Mouse (Mus musculus): ENCODE results near the gene Mtf1. TPM values are rescaled to one million over a fixed set of nuclear protein-coding genes. Genes with fewer than 3 reads are reported as not detected.

Gene Mtf1
- polyA plus RNA-seq (2015; fragmentation: Nextera tagmentation; extraction: Ambion mirVana), result 11.7 and 13.2 TPM in 2 replicates

DNA sequence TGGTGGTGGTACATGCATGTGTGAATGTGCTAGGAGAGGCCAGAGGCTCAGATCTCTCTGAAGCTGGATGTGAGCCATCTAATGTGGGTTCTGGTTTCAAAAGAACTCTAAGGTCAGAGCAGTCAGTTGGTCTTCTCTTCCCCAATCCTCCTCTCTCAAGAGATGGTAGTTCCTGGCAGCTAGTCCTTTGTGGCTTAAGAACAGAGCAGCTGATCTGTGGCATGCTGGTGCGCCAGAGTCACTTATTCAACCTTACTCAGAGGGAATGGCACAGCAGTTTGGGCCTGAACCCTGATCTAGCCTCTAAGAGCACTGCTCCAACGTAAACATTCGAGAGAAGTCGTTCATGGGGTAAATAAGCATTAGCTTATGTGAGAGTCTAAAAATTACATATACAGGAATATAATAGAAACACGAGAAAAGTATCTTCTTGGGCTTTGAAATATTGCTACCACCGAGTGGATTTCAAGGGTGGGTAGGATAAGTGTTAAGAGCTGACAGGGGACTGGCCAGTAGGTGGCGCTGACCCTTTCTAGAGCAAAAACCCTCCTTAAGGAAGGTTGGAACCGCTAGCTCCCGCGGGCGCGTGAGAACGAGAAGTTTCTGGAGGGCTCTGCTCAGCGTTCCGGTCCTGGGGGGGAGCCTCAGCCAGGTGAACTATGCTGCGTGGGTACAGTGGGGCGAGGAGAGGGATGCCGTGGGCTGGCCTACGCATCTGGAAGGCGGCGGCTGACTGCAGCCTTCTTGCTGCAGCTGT lies at the start of gene Mtf1:
TSS of gene Mtf1 (plus strand) at position 553 of the 757 bp plus-strand sequence.
- Histone ChIP-seq H3K9ac (peak within 1 kb of the TSS; percentile 89), H3K9me3 (no peaks in the 10 kb centered on the region), H3K4me1 (peaks cover 15% of the 10 kb centered on the region), H3K27me3 (replicated peaks) (no peaks in the 10 kb centered on the region), H3K4me3 (replicated peaks) (peak within 1 kb of the TSS; percentile 96), H3K27ac (peak within 1 kb of the TSS; percentile 99), H3K4me2 (peak within 1 kb of the TSS; percentile 84), H3K36me3 (peaks cover 38% of the 10 kb centered on the region; the same call in 1 of the 2 replicates)
- 3% methylated on average over 21 of the region's 21 CpGs for WGBS
- ATAC-seq (ENCODE audit: insufficient read depth, low FRiP score, low read depth), result peak; percentile 70

DNA sequence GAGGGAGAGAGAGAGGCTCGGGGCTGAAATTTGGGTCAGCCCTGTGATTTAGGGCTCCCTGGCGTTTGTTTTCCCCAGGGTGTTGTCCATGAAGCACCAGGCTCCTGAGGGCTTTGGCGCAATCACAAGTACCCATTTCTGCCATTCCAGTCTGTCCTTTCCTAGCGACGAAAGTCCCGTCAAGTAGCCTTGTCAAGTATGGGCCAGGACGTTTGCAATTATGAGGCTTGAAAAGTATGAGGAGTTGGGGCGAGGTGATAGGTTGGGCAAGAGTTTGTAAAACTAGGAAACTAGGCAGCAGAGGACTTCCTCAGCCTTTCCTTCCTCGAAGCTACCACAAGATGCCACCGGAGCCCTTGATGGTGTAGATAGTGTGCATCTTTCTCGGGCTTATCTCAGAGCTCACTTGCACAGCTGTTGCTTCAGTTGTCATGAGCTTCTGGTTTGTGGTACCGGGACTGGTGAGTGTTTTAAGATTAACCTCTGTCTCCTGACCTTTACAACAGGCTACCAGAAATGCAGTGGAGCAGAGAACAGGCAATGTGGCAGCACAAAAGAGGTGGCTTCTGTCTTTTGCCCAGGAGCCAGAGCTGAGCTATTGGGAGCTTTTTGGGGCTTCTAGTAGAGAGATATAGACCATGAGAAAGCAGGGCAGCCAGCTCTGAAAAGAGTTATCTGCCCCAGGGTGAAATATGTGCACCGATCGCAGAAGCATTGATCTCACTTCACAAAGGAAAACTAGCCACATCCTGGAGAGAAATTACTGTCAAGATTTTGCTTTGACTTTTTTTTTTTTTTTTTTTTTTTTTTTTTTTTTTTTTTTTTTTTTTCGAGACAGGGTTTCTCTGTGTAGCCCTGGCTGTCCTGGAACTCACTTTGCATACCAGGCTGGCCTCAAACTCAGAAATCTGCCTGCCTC lies 49.4 kb upstream of the Mtf1 start:
- WGBS, result 18% methylated on average over 15 of the region's 15 CpGs
- H3K27ac ChIP-seq, result no peak overlapping the region

DNA sequence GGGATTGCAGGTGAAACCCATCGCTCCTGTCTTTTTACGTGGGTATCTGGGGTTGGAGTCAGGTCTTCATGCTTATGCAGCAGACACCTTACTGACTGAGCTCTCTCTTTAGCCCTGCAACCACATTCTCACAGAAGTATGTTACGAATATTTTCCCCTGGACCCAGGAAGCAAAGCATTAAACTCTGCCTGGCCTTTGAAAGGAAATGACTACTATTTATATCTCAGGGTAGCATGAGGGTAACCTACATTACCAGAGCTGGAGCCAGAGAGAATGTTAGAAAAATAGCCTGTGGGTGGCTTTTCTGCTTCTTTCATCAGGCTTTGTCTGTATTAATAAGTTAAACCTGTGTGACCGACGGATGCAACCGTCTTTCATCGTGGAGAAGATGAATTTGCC lies 46.4 kb upstream of the Mtf1 start:
- WGBS, result 28% methylated on average over 7 of the region's 7 CpGs
- Histone ChIP-seq H3K27me3 (replicated peaks) (no peaks in the 10 kb centered on the region), H3K4me2 (no peak overlapping the region), H3K4me1 (peaks cover 18% of the 10 kb centered on the region), H3K9ac (no peak overlapping the region), H3K36me3 (no peaks in the 10 kb centered on the region), H3K9me3 (no peaks in the 10 kb centered on the region), H3K27ac (no peak overlapping the region; the same call in 1 of the 2 replicates), H3K4me3 (replicated peaks) (no peak overlapping the region)
- no peak for ATAC-seq (ENCODE audit: insufficient read depth, low FRiP score, low read depth)

More for the DNA sequence above, 49.4 kb upstream of the Mtf1 start:
- H3K4me2 ChIP-seq, result peak overlapping the region; percentile 94
- peak; percentile 44; the same call in 1 of the 2 replicates for ATAC-seq (ENCODE audit: insufficient read depth, low FRiP score, low read depth)
- no peaks in the 10 kb centered on the region for H3K9me3 ChIP-seq
- no peaks in the 10 kb centered on the region for H3K27me3 ChIP-seq (replicated peaks)
- 0 out of 2 replicates have a peak overlapping the region, but pooled peaks have one; percentile 68 for H3K9ac ChIP-seq
- H3K4me3 ChIP-seq (replicated peaks), result peak overlapping the region; percentile 83
- 0 out of 2 replicates have a peak, but pooled peaks cover 5% of the 10 kb centered on the region for H3K36me3 ChIP-seq
- peaks cover 9% of the 10 kb centered on the region for H3K4me1 ChIP-seq

DNA sequence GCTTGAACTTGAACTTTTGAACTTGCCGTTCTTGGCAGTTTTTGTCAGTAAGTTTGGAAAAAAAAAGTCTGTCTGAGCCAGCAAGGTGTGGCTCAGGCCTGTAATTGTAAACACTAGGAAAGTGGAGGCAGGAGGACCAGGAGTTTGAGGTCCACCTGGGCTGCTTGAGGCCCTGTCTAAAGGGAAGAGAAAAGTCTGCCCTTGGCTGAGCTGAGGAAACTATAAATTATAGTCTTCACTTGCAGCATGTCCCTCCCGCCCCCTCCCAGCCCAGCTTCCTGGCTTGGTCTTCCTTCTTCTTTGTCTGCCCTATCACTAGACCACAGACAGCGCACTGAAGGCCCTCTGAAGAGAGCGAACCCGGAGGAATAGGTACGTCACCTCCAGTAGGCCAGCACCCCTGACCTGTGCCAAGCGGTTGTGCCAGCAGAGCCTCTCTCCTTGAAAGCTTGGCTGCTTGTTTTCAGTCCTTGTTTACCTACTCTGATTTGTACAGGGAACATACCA lies 42.5 kb upstream of the Mtf1 start:
- Histone ChIP-seq H3K27me3 (replicated peaks) (no peaks in the 10 kb centered on the region), H3K4me3 (replicated peaks) (no peak overlapping the region), H3K9me3 (no peaks in the 10 kb centered on the region), H3K4me1 (peaks cover 9% of the 10 kb centered on the region), H3K27ac (peak overlapping the region; percentile 69), H3K4me2 (no peak overlapping the region), H3K9ac (no peak overlapping the region), H3K36me3 (no peaks in the 10 kb centered on the region)
- 32% methylated on average over 7 of the region's 7 CpGs for WGBS
- ATAC-seq (ENCODE audit: insufficient read depth, low FRiP score, low read depth), result peak; percentile 57; the same call in 1 of the 2 replicates

DNA sequence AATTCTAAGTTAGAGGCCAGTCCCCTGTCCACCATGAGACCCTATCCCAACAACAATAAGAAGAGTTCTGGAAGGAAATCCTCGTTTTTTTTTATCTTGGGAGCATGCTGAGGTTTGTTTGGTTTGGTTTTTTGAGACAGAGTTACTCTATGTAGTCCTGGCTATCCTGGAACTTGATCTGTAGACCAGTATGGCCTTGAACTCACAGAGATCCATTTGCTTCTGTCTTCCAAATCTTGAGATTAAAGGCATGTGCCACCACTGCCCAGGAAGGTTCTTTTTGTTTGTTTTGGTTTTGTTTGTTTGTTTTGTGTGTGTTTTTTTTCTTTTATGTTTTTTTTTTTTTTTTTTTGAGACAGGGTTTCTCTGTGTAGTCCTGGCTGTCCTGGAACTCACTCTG lies 40.7 kb upstream of the Mtf1 start:
- H3K4me1 ChIP-seq, result peaks cover 9% of the 10 kb centered on the region; the same call in 1 of the 2 replicates
- H3K9me3 ChIP-seq, result no peaks in the 10 kb centered on the region
- no peak overlapping the region for H3K9ac ChIP-seq
- no peaks in the 10 kb centered on the region for H3K27me3 ChIP-seq (replicated peaks)
- ATAC-seq (ENCODE audit: insufficient read depth, low FRiP score, low read depth), result no peak
- no peaks in the 10 kb centered on the region for H3K36me3 ChIP-seq
- H3K27ac ChIP-seq, result no peak overlapping the region
- H3K4me2 ChIP-seq, result no peak overlapping the region
- whole genome bisulfite sequencing, result 50% methylated on average over 1 of the region's 1 CpGs
- no peak overlapping the region for H3K4me3 ChIP-seq (replicated peaks)

DNA sequence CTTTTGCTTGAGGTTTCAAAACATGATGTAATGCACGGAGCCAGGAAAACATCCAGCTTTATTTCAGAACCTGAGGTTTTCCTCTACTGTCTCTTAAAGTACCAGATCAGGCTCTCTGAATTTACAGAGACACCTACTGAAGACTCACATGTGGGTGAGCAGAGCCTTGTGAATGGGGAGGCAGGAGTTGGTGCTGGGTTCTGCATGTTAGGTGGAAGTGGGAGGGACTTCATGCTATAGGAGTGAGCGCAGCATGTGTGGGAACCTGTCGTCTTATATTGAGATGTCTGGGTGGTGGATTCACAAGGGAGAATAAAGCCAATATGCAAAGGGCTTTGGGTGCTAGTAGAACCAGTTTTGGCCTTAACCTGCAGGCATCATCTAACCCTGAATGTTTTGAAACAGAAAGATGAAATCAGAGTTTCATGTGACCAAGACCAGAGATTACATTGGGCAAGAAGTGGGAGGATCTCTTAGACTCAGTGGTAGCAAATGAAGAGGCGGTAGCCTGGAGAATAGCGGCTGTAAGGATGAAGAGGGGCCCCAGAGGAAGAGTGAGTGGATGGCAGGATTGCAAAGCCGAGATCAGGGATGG lies 38.9 kb upstream of the Mtf1 start:
- Histone ChIP-seq H3K36me3 (no peaks in the 10 kb centered on the region), H3K9ac (no peak overlapping the region), H3K9me3 (no peaks in the 10 kb centered on the region), H3K27ac (no peak overlapping the region), H3K4me1 (peaks cover 12% of the 10 kb centered on the region), H3K27me3 (replicated peaks) (no peaks in the 10 kb centered on the region), H3K4me3 (replicated peaks) (no peak overlapping the region), H3K4me2 (no peak overlapping the region)
- no peak for ATAC-seq (ENCODE audit: insufficient read depth, low FRiP score, low read depth)
- 80% methylated on average over 6 of the region's 6 CpGs for WGBS

DNA sequence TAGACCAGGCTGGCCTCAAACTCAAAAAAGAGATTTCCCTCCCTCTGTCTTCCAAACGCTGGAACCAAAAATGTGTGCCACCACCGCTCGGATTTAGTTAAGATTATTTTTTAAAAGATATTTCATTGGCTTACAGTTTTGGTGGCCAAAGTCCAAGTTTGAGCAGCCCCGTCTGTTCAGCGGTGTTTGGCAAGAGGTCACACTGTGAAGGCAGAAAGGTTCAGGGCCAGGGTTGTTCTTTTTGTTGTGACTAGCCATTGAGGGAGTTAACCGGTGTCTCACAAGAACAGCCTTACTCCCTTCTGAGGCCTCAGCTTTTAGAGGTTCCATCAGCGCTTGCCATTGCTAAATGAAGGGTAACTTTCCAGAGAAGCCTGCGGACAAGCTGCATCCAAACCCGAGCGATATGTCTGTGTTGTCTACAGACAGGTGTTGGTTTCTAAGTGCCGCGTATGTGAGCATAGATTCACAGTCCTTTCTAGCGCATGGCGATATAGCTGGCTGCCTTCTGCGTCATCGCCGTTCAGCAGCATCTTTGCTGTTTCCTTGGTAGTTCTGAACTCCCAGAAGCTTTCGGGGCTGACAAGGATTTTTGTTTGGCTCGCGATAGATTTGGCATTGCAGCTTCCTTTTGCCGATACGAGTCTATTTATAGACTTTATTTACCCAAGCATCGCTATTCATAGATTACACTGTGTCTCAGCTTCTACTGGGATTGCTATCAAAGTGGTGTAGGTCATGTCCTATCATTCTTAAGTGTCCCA lies 35.9 kb upstream of the Mtf1 start:
- 74% methylated on average over 23 of the region's 23 CpGs for WGBS
- ATAC-seq (ENCODE audit: insufficient read depth, low FRiP score, low read depth), result no peak
- no peak overlapping the region for H3K27ac ChIP-seq

DNA sequence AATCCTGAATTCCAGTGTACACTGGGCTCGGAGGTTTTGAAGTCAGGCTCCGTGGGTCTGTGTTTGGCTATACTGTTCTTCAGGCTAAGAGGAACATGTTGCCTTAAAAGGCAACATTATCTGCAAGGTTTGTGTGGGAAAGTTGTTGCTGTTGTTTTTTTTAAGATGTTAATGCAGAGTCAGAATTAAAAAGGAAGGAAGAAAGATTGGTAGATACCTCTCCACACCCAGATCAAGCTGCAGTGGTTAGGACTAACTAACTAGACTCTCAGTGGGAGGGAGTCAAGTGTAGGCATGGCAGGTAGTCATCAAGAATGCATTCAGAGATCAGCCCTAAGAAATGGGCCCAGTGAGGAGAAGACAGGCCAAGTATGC lies 35.4 kb upstream of the Mtf1 start:
- no peak overlapping the region for H3K27ac ChIP-seq
- H3K4me2 ChIP-seq, result no peak overlapping the region
- 51% methylated on average over 2 of the region's 2 CpGs for WGBS
- H3K27me3 ChIP-seq (replicated peaks), result no peaks in the 10 kb centered on the region
- no peak overlapping the region for H3K4me3 ChIP-seq (replicated peaks)
- no peaks in the 10 kb centered on the region for H3K9me3 ChIP-seq
- H3K36me3 ChIP-seq, result no peaks in the 10 kb centered on the region
- no peak for ATAC-seq (ENCODE audit: insufficient read depth, low FRiP score, low read depth)
- H3K4me1 ChIP-seq, result peaks cover 4% of the 10 kb centered on the region; the same call in 1 of the 2 replicates
- no peak overlapping the region for H3K9ac ChIP-seq

More for the DNA sequence above, 35.9 kb upstream of the Mtf1 start:
- H3K4me2 ChIP-seq, result no peak overlapping the region
- H3K4me1 ChIP-seq, result peaks cover 4% of the 10 kb centered on the region; the same call in 1 of the 2 replicates
- H3K36me3 ChIP-seq, result no peaks in the 10 kb centered on the region
- no peaks in the 10 kb centered on the region for H3K9me3 ChIP-seq
- H3K4me3 ChIP-seq (replicated peaks), result no peak overlapping the region
- H3K27me3 ChIP-seq (replicated peaks), result no peaks in the 10 kb centered on the region
- H3K9ac ChIP-seq, result no peak overlapping the region

DNA sequence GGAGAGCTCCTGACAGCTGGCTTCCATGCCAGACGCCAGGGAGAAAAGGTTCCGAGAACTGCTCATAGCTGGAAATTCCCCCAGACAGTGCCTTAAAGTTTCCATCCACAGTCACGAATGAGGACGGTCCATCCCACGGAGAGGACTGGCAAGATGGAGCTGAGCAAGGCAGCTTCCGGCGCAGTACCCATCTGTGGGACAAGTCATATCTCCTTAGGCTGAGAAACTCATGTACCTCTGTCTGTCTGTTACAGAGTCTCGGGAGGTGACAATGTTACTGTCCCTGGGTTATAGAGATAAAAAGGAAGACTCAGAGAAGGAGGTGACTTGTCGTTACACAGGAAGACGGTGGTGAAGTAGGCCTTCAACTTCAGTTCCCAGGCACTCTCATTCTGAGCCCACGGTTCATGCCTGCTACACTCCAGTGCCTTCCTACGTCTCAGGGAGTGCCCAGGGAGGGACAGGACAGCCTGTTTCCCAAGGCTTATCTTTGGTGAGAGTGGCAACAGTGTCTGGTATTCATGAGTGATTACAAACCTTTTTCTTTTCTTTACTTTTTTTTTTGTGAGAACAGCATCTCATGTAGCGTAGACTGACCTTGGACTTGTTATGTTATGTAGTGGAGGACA lies 32.8 kb upstream of the Mtf1 start:
- WGBS, result 70% methylated on average over 13 of the region's 13 CpGs
- Histone ChIP-seq H3K9ac (no peak overlapping the region), H3K27ac (no peak overlapping the region), H3K9me3 (no peaks in the 10 kb centered on the region), H3K27me3 (replicated peaks) (no peaks in the 10 kb centered on the region), H3K36me3 (no peaks in the 10 kb centered on the region), H3K4me2 (no peak overlapping the region), H3K4me1 (peaks cover 8% of the 10 kb centered on the region), H3K4me3 (replicated peaks) (no peak overlapping the region)
- ATAC-seq (ENCODE audit: insufficient read depth, low FRiP score, low read depth), result no peak

DNA sequence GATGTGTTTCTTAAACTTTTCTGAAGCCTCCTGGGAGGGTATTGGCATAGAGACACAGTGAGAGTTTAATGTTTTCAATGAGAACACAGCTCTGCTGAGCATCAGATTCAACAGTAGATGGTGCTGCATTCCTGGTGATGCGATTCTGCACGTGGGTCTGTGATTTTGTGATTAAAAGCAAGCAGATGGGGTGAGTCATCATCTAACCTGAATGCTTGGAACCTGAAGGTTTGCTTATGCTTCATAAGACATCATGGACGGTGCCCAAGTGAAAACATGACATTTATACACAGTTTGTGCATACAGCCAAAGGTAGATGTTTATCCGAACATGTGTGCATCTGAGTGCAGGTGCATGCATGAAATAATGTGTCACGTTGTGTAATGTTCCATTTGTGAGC lies 31.3 kb upstream of the Mtf1 start:
- no peaks in the 10 kb centered on the region for H3K27me3 ChIP-seq (replicated peaks)
- peaks cover 8% of the 10 kb centered on the region for H3K4me1 ChIP-seq
- no peaks in the 10 kb centered on the region for H3K36me3 ChIP-seq
- no peak overlapping the region for H3K9ac ChIP-seq
- H3K27ac ChIP-seq, result no peak overlapping the region
- H3K9me3 ChIP-seq, result no peaks in the 10 kb centered on the region
- 63% methylated on average over 5 of the region's 5 CpGs for WGBS
- H3K4me2 ChIP-seq, result no peak overlapping the region
- ATAC-seq (ENCODE audit: insufficient read depth, low FRiP score, low read depth), result no peak
- no peak overlapping the region for H3K4me3 ChIP-seq (replicated peaks)

Measured in stomach, embryonic 15.5 days (tissue).